Mouse (Mus musculus) adrenal gland, adult (tissue): ENCODE data around the gene Rai1.

Experiments
- DNase-seq, 2 experiments: peaks; one replicate each; pipeline ENCODE4 v3.0.0; 2022 to 2023; ENCODE audit warnings: low spot score in 1 of 2; ENCODE audit not compliant: inconsistent age in 2 of 2

The Rai1 gene

GRCm38 (mm10) chr11:60094909-60095810 lies 9.7 kb upstream of the Rai1 start:
- no peak for DNase-seq

DNA sequence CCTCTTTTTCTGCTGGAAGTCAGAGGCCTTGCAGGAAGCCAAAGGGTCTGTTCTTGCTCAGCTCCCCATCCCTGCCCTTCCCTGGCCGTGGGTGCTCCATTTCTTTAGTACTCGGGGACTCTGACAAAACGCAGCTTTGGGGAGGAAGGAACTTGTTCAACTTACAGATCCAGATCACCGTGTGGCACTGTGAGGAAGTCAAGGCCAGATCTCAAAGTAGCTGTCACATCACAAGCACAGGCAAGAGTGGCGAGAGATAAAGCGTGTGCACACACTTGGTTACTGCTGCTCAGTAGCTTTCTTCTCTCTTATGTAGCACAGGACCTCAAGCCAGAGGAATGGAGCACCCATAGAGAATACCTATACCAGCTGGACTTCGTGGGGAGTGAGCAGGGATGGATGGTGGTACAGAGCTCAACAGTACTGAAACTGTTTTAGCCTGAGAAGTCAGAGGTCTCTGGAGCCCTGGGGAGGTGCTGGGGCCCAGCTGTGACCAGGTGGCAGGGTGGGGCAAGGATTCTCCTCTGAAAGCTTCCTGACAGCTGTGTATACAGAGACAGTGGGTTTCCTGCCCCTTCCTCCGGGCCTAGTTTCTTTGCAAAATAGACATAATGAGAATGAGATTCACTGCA lies 5.1 kb upstream of the Rai1 start:
- no peak for DNase-seq

DNA sequence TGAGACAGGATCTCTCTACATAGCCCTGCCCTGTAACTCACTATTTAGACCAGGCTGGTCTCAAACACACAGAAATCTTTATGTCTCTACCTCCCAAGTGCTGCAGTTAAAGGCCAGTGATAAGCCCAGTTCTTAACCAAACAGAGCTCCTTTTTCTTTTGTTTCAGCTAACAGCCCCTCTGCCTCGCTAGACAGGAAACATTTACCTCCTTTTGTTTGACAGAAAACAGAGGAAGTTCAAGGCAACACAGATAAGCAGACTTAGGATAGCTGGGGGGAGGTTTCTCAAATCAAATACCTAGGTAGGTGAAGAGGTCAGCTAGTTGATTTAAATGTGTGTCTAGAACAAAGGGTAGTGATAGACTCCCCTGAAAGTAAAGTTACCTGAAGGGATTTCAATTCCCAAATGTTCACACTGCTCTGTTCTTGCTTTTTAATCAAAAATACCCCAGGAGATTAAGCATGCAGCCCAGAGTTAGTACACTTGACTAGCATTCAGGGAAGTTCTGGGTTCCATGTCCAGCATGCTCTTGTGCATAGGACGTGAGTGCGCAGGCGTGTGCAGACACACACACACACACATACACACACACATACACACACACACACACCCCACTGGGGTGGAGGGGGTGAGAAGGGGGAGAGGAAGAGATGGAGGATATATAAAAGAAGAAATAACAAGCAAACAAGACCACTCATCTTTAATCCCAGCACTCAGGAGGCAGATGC lies 3.8 kb upstream of the Rai1 start:
- no peak for DNase-seq

DNA sequence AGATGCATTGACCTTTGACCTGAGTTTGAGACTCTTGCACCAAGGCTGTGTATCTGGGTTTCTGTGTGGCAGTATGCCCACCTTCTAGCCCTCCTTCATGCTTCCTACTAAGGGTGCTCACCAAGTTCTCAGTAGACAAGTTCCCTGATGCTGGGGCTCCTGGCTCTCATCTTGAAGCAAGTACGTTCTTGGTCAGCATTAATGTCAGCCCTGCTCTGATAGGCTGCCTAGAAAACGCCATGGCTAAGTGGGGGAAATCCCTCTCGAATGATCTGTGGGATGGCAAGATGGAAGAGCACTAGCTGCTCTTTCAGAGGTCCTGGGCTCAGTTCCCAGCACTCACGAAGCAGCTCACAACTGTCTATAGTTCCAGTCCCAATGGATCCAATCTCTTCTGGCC lies 2.8 kb upstream of the Rai1 start:
- no peak for DNase-seq

GRCm38 (mm10) chr11:60102664-60103063 lies 2.1 kb upstream of the Rai1 start:
- peak in 1 of 2 experiments; percentile 27 for DNase-seq

- DNase-seq, result no peak
These were observed 1.2 kb upstream of the Rai1 start for GRCm38 (mm10) chr11:60103567-60103966.

DNA sequence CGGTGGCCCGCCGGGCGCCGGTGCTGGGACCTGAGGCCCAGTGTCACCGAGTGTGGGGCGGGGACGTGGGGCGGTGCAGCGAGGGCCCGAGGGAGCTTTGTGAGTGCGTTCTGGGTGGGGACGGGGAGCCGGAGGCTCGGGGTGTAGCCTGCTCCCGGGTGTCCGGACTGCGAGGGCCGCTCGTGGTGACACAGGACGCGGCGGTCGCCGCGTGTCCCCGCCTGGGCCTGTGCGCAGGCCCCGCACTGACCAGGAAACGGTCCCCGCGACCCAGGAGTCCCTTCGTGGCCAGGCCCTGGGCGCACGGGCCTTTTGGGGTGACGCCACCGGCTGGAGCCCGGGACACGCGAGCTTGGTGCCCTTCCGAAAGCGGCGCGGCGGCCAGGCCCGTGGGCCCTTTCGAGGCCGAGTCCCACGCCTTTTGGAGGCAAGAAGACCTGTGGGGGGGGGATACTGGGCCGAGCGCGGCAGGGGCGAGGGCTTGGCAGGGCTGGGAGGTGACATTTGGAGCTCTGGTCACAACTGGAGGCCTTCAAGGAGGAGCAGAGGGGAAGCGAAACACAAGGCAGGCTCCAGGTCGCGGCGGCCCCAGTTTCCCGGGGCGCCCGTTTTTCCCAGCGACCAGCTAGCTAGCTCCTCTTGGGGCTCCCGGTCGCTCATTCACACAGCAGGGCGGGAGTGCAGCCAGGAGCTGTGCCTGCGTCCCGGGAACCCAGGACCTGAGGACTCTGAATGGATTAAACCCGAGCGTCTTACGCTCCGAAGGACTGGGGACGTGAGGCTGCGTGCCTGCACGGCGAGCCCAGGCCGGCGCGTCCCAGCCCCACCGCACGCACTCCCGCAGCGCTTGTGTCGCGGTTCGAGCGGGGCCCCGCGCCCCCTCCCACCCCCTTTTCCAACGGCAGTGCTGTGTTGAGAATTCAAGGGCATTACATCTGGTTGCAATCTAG lies 1.1 kb downstream of the Rai1 start:
- peak; percentile 86 to 94 for DNase-seq

DNA sequence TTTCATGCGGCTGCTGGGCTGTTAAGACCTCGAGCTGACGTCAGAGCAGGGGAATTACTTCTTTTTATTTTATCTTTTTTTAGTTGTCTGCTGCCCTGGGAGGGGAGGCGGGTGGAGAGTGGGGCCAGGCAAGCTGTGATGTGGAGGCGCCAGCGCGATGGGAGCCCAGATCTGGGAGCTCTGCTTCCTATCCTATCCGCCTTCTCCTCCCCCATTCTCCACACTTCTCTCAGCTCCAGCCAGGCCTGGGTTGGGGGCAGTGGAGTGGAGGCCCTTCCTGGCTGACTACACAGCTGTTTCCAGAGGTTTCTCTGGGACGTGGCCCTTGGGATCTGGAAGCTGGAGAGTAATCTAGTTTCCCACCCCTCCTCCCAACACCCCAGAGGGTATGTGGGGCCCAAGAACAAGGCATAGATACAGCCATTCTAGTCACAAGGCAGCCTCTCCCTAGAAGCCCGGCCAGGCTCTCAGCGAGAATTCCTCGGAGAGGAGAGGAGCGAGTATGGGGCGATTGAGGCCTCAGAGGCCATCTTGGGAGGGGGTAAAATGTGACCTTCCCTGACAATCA lies 1.8 kb downstream of the Rai1 start:
- peak; percentile 74 to 90 for DNase-seq

- no peak for DNase-seq
These were observed 2.6 kb downstream of the Rai1 start for GRCm38 (mm10) chr11:60107449-60107848.

DNA sequence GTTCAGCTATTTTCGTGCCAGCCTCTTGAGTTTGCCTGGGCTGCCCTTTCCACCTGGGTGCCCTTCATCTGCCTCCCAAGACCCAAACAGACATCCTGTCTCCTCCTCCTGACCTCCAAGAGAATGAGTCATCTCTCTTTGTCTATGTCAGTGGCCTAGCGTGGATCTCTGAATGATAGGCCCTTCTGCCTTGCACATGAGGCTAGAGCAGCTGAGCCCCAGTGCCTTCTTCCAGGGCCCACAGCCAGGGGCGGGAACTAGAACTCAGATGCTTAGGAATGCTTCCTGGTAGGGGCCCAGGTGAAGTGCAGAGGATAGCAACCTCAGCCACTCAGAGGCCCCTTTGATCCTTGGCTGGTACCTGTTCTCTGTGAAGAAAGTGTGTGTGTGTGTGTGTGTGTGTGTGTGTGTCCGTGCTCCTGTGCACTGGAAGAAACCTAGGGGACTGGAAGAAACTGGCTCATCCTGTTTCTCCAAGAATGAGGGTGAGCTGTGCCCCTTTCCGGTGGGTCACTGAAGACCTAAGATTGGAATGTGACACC lies 3.9 kb downstream of the Rai1 start:
- DNase-seq, result peak; percentile 78 to 91

- DNase-seq, result peak; percentile 25 to 59
These were observed 5.6 kb downstream of the Rai1 start for GRCm38 (mm10) chr11:60110386-60110785.

DNA sequence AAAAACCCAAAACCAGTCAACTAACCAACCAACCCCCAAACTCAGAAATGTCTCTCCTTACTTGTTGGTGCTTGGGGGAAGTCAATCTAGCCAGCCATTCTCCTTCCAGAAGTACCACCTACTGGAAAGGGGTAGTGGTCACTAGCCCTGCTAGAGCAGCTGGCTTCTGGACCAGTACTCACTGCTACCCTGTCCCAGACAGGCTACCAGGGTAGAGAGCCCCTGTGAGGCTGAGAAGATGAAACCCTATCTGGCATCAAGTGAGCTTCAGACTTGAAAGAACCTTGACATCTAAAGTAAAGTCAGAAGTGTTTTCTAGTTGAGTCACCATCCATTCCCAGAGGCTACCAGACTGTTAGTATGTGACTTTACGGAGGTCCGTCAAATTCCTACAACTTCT lies 6.8 kb downstream of the Rai1 start:
- peak; percentile 49 to 82 for DNase-seq

DNA sequence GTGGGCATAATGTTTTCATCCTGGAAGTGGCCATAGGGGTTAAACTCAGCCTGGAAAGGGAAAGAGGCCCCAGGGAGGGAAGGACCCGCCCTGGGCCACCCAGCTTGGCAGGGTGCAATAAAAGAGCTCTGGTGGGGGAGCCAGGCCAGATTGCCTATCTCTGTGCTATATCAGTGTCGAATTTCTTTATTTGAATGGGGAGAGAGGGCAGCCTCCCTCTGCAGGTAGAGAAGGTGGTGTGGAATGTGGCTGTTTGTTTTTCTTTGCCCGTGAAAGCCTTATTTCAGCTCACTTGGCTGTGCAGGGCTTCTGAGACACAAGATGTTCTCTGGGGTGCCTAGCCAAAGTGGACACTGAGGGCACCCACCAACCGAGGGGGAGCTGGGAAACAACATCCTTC lies 8.8 kb downstream of the Rai1 start:
- DNase-seq, result peak; percentile 21 to 59

- peak; percentile 54 to 83 for DNase-seq
These were observed 9.6 kb downstream of the Rai1 start for GRCm38 (mm10) chr11:60114296-60115023.

DNA sequence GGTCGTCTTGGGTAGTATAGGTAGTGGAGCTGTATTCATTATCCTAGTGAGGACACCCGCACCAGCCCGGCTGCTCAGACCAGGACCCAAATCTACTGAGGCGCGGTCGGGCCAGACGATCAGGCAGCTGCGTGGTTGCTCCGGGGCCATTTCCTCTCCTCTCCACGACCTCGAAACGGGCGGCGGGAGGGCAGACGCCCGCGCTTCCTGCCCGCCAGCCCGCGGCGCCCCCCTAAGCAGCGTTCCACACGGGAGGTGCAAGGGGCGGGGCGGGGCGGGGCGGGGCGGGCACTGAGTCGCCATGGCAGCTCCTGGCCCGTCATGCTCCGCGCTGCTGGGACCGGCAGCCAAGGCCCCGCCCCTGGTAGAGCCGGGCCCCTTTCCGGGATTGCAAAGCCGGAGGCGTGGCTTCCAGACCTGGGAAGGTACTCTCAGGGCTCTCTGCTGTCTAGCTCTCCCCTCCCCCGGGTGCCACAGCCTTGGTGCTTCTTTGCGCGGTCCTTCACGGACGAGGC lies 10.3 kb downstream of the Rai1 start:
- peak; percentile 98 for DNase-seq

GRCm38 (mm10) chr11:60115638-60116276 lies 10.9 kb downstream of the Rai1 start:
- no peak for DNase-seq

DNA sequence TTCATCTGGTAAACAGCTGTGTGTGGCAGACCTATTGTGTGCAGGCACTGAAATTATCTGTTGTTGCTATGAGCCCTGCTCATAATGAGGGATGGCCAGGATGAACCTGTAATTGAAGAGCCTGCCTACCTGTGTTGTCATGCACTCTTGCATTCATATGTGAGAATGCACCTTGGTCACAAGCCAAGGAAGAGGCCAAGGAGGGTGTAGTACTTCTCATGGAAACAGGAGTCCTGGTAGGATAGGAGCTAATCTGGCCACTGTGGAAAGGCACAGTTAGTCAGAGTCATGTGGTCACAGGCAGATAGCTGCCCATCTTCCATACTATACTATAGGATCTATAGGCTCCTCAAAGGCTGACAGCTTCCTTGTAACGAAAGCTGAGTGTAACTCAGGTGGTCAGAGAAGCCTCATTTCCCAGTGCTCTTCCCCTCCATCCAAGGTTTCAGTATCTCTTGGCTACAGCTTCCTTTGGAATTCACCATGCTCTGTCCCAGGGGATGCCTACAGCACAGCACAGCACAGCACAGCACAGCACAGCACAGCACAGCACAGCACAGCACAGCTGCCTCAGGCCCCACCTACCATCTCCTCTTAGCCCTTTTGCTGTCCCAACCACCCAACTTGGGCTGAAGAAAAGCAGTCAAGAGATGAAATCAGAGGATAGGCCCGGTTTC lies 15.9 kb downstream of the Rai1 start:
- no peak for DNase-seq

DNA sequence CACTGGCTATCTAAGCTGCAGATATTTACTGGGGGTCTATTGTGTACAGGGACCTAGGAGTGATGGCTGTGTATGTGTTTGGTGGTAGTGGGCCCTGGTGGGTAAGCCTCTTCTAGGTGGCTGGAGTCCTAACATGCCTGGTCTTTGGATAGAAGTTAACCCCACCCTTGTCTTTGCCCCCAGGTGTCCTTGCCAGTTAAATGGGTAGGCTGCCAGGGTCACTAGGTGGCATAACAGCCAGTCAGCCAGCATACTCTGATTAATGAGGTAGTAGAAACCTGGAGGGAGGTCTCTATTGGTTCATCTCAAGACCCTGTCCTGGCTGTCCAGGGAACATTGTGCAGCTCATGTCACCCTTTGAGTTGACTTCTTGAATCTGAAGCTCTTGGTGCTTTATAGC lies 17.8 kb downstream of the Rai1 start:
- DNase-seq, result no peak
